Mouse (Mus musculus): ENCODE measurements at regions not wholly inside any gene's neighbourhood (a gene's known extent, or its start where the extent isn't known, plus 50 kb on each side); places are given as distances from the start of the nearest gene placed in this dataset.

GRCm38 (mm10) chr2:116808113-116808512 is 70.4 kb upstream of the Tmco5 start:
- no peak for TF ChIP-seq CTCF (IDR thresholded peaks at IDR 0.05; ENCODE audit: insufficient read depth, low read depth, low read length)
- TF ChIP-seq POLR2A (IDR thresholded peaks at IDR 0.05; ENCODE audit: insufficient read depth, low read depth, low read length), result no peak
